Mouse (Mus musculus) embryonic facial prominence, embryonic 10.5 days (tissue): Measurements from ENCODE around the gene Zfp598. TPM values are rescaled to one million over a fixed set of nuclear protein-coding genes. Genes with fewer than 3 reads are reported as not detected.

Experiments
- DNase-seq: peaks from one replicate; pipeline ENCODE4 v3.0.0-alpha.2; 2017; ENCODE audit warnings: low spot score
- H3K27ac ChIP-seq: fragments of 300-500 bp; sonication (generic); replicated peaks from 2 replicates; pipeline ENCODE4 v1.5.1; 2016; ENCODE audit warnings: mild to moderate bottlenecking
- H3K27me3 ChIP-seq: fragments of 300-500 bp; sonication (generic); replicated peaks from 2 replicates; pipeline ENCODE4 v1.6.1; 2016; ENCODE audit warnings: low read depth, mild to moderate bottlenecking; ENCODE audit not compliant: poor library complexity, severe bottlenecking
- H3K36me3 ChIP-seq: fragments of 300-500 bp; sonication (generic); replicated peaks from 2 replicates; pipeline ENCODE4 v1.6.1; 2016; ENCODE audit warnings: mild to moderate bottlenecking, moderate library complexity
- H3K4me1 ChIP-seq: fragments of 300-500 bp; sonication (generic); 2 replicates; pipeline ENCODE4 v1.6.1; 2016
- H3K4me3 ChIP-seq: fragments of 300-500 bp; sonication (generic); 2 replicates; pipeline ENCODE4 v1.5.1; 2016; ENCODE audit warnings: mild to moderate bottlenecking, moderate library complexity
- H3K9me3 ChIP-seq: fragments of 300-500 bp; sonication (generic); 2 replicates; pipeline ENCODE4 v1.6.1; 2016; ENCODE audit warnings: mild to moderate bottlenecking
- WGBS: fragments of 180-500 bp; shearing (Covaris S2); methylation state at CpG from one replicate; pipeline ENCODE4 v1.1.7; 2016; 5-methylcytosine and 5-hydroxymethylcytosine counted together
- polyA plus RNA-seq: library from polyadenylated mRNA; unstranded; fragments of >200 nt; fragmentation: Nextera tagmentation; extraction: Ambion mirVana; gene quantifications from 2 replicates; pipeline ENCODE4 v1.2.1, GENCODE M21; 2016

The Zfp598 gene
- polyA plus RNA-seq, 1 experiment from 2014 or later = 29.0 TPM

DNA sequence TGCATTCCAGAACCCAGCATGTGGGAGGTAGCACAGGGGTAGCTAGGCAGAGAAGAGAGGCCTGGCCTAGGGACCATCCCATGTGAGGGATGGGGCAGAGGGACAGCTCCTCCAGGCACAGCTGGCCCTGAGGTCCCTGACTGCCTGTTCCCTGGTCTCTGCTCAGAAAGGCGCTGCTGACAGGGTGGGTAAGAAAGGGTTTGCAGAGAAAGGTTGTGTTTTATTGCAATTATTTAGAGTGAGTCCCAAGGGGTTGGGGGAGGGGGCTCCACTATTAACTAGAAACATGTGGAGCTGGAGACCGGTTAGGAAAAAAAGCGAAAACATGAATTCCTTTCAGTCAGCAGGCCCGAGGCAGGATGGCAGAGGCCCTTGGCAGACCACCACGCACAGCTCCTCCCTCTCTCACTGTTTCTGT lies 29.9 kb upstream of the Zfp598 start:
- H3K9me3 ChIP-seq = no peaks in the 10 kb centered on the region
- peak overlapping the region; percentile 39 for H3K4me3 ChIP-seq
- DNase-seq = peak; percentile 79
- H3K27me3 ChIP-seq = no peaks in the 10 kb centered on the region
- H3K36me3 ChIP-seq = peaks cover 48% of the 10 kb centered on the region
- peak overlapping the region; percentile 91 for H3K27ac ChIP-seq
- WGBS = 39% methylated on average over 5 of the region's 5 CpGs
- H3K4me1 ChIP-seq = peaks cover 63% of the 10 kb centered on the region

DNA sequence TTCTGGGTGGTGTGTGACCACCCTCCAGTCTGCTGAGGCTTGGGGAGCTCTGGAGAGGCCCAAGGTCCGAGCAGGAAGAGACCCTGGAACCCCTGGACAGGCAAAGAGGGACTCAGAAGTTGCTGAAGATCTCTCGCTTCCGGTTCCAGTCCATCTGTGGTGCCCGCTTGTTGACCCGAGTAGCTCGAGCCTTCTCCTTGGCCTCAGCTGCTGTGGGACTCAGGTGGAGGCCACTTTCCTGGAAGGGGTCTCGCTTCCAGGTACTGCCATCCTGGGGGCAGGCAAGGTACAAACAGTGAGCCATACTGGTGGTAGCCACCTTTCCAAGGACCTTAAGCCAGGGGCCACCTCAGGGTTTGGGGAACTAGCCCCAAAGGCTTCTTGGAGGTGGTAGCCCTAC lies 29.4 kb upstream of the Zfp598 start:
- peak overlapping the region; percentile 91 for H3K27ac ChIP-seq
- peaks cover 69% of the 10 kb centered on the region for H3K4me1 ChIP-seq
- H3K36me3 ChIP-seq = peaks cover 48% of the 10 kb centered on the region
- 83% methylated on average over 7 of the region's 7 CpGs for WGBS
- no peaks in the 10 kb centered on the region for H3K9me3 ChIP-seq
- H3K4me3 ChIP-seq = peak overlapping the region; percentile 39
- no peaks in the 10 kb centered on the region for H3K27me3 ChIP-seq
- DNase-seq = no peak

DNA sequence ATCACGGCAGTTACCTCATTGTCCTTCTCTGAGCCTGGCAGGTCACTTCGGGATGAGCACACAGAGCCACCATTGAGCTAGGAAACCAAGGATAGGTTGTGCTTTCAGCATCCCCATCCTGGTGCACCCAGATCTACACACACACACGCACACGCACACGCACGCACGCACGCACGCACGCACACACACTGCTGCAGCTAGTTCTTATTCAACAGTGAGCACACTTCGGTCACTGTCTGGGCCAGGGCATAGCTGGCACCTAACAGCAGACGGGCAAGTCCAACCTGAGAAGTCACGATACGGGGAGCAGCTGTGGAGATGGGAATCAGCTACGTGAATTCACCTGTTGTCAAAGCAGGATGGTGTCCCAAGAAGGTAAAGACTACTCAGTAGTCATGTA lies 28.9 kb upstream of the Zfp598 start:
- Histone ChIP-seq H3K27me3 (no peaks in the 10 kb centered on the region), H3K36me3 (peaks cover 49% of the 10 kb centered on the region), H3K4me3 (no peak overlapping the region; the same call in 1 of the 2 replicates), H3K9me3 (no peaks in the 10 kb centered on the region), H3K4me1 (peaks cover 74% of the 10 kb centered on the region), H3K27ac (peak overlapping the region; percentile 91)
- no peak for DNase-seq
- WGBS = 94% methylated on average over 15 of the region's 15 CpGs

DNA sequence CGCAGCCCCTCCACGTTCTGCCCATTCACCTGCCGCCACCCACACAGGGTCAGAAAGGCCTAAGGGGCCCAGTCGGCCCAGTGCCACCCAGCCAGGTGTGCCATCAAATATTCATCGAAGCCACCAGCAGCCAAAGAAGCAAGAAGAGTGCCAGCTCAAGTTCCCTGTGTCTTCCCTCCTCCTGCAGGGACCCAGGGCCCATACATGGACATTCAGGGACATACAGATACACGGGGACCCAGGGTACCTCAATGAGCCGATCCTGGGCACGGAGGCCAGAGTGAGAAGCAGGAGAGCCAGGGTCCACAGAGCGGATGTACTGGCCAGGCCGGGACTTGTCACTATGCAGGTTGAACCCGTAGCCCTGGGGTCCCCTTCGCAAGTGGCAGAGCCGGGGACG lies 27.5 kb upstream of the Zfp598 start:
- Histone ChIP-seq H3K9me3 (no peaks in the 10 kb centered on the region), H3K4me1 (peaks cover 70% of the 10 kb centered on the region), H3K4me3 (no peak overlapping the region), H3K27me3 (no peaks in the 10 kb centered on the region), H3K27ac (no peak overlapping the region), H3K36me3 (peaks cover 50% of the 10 kb centered on the region)
- WGBS = 94% methylated on average over 14 of the region's 14 CpGs
- DNase-seq = no peak

DNA sequence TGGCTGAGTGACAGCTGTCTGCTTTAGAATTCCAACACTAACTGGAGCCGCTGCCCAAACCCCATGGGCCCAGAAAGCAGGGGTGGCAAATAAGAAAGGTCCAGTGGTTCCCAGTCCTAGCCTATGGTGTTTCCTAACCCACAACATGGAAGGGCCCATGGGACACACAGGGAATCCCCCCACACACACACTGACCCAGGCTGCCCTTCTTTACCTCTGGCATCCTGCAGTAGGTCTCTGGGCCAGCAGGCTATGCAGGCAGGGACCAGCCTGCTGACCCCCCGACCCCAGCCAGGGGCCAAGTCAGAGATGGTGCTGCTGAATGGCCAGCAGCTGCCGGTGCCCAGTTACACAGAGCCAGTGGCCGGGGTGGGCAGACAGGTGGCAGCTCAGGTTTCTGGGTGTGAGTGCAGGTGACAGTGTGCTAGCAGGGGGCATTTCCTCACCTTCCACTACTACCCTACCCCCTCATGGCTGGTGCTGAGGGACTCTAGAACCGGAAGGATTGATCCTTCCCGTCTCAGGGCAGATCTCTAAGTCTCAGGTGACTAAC lies 26.6 kb upstream of the Zfp598 start:
- Histone ChIP-seq H3K36me3 (peaks cover 50% of the 10 kb centered on the region), H3K4me1 (peaks cover 71% of the 10 kb centered on the region), H3K4me3 (peak overlapping the region; percentile 12; the same call in 1 of the 2 replicates), H3K27ac (peak overlapping the region; percentile 84), H3K9me3 (no peaks in the 10 kb centered on the region), H3K27me3 (peaks cover 5% of the 10 kb centered on the region)
- WGBS = 64% methylated on average over 6 of the region's 6 CpGs
- DNase-seq = no peak

DNA sequence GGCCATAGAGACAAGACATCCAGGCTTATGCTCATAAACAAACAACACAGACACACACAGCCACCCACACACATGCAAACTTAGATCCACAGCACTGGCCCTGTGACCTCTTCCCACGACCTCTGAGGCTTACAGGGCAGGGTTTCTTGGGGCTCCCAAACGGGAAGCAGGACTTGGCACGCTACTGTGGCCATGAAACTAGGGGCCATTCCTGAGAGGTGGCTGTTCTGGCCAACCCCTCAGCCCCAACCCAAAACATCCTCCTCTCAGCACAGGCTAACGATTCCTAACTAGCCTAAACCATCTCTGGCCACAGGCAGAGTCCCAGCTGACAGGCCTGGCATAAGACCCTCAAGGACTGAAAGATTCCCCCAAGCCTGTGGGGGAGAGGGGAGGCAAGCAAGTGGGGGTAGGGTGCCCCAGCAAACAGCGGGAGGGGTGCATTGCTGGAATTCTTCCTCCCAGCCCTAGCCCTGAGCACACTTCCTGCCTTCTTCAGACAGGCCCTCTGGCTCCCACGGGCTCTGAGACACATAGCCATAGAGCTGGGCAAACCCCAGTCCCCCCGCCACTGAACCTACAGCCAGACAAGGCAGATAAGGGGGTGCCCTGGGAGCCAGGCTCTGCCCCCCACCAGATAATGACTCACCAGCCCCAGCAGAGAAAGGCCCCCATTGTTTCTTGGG lies 25.3 kb upstream of the Zfp598 start:
- WGBS = 30% methylated on average over 7 of the region's 7 CpGs
- Histone ChIP-seq H3K36me3 (peaks cover 38% of the 10 kb centered on the region), H3K4me3 (peak overlapping the region; percentile 29), H3K27ac (peak overlapping the region; percentile 84), H3K9me3 (no peaks in the 10 kb centered on the region), H3K4me1 (peaks cover 66% of the 10 kb centered on the region), H3K27me3 (peaks cover 18% of the 10 kb centered on the region)
- DNase-seq = no peak

DNA sequence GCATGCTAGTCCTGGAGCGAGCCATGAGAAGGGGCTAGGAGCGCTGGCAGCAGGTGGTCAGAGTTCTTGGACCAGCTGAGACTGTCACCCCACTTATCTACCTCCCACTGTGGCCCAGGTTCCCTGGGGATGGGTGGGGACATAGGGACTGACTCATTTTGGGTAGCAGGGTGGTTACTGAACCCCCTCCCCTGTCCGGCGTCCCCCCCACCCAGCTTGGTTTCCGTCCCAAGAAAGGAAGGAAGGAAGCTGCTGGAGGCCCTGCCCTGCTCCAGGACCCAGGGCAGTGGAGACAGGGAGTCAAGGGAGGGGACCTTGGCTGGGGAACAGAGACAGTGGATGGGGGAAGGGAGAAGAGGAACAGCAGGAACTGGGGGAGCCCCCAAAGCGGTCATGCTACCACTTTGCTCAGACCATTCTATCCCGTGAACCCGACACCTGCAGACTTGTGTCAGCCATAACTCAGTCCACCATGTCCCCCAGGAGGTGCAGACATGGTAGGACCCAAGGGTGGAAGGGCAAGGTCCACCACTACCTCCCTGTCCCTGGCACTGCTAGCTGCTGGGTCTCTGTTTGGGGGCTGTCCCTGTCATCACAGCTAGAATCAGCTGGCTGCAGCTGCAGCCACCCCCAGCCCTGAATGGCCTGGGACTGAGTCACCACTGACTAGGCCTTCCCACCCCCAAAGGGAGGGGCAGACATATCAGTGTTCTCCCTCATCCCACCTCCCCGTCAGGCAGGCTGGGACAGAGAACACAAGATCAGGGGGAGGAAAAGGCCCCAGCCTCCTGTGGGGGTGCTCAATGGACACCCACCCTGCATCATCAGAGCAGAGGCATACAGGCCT lies 24.4 kb upstream of the Zfp598 start:
- Histone ChIP-seq H3K27me3 (peaks cover 26% of the 10 kb centered on the region), H3K4me3 (peak overlapping the region; percentile 29), H3K9me3 (no peaks in the 10 kb centered on the region), H3K4me1 (peaks cover 66% of the 10 kb centered on the region), H3K36me3 (peaks cover 29% of the 10 kb centered on the region), H3K27ac (peak overlapping the region; percentile 84)
- DNase-seq = no peak
- WGBS = 83% methylated on average over 9 of the region's 9 CpGs

DNA sequence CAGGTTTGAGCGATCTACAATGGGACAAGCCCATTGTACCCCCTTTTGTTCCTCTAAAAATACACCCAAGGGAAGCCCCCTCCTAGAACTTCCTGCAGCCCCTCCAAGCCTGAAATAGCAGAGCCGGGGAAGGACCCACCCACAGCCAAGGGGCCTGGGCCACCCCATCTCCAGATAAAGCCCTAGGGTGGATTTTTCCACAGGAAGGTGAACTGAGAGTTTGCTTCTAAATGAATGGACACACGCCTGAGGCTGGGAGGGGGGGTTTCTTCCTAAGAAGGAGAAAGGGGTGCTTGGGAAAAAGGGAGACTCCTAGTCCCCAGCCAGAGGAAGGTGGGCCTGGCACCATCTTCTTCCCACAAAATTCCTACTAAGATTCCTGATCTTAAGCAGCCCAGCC lies 23.6 kb upstream of the Zfp598 start:
- Histone ChIP-seq H3K36me3 (peaks cover 21% of the 10 kb centered on the region), H3K27ac (peak overlapping the region; percentile 84; the same call in 1 of the 2 replicates), H3K9me3 (no peaks in the 10 kb centered on the region), H3K4me1 (peaks cover 67% of the 10 kb centered on the region), H3K4me3 (no peak overlapping the region), H3K27me3 (peaks cover 34% of the 10 kb centered on the region)
- no peak for DNase-seq
- WGBS = 79% methylated on average over 3 of the region's 3 CpGs

DNA sequence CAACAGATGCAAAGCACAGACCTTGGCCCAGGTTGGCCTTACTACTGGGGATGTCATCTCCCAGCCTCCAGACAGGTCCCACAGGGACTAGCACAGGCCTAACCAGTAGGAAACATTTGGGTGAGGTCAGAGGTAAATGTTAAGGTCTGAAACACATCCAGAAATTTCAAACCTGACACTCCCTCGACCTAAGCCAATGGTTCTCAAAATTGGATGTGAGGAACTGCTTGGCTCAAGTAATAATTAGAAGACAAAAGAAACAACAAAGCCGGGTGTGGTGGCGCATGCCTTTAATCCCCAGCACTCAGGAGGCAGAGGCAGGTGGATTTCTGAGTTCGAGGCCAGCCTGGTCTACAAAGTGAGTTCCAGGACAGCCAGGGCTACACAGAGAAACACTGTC lies 23.1 kb upstream of the Zfp598 start:
- Histone ChIP-seq H3K4me1 (peaks cover 67% of the 10 kb centered on the region), H3K27ac (no peak overlapping the region)

DNA sequence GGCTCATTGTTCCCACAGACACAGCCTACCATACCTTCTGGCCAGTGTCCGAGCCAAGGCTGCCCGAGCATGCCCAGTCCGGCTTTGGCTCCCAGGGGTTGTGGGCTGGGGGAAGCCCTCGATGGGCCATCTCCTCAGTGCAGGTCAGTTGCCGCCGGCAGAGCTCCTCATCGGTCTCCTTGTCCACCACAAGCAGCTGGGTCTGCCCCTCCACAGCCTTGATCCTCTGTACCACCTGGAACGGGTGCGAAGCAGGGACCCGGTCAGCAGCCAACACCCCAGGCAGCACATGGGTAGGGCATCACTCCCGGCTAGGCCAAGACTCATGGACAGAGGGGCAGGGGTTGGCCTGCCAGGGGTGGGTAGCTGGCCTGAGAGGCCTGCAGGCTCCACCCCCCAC lies 22.0 kb upstream of the Zfp598 start:
- H3K4me1 ChIP-seq = peaks cover 63% of the 10 kb centered on the region
- WGBS = 86% methylated on average over 11 of the region's 11 CpGs
- H3K4me3 ChIP-seq = peak overlapping the region; percentile 88; the same call in 1 of the 2 replicates
- H3K36me3 ChIP-seq = peaks cover 8% of the 10 kb centered on the region; the same call in 1 of the 2 replicates
- H3K27me3 ChIP-seq = peaks cover 49% of the 10 kb centered on the region
- no peaks in the 10 kb centered on the region for H3K9me3 ChIP-seq
- DNase-seq = no peak
- 0 out of 2 replicates have a peak overlapping the region, but pooled peaks have one; percentile 5 for H3K27ac ChIP-seq

More for the DNA sequence above, 23.1 kb upstream of the Zfp598 start:
- no peak for DNase-seq
- H3K9me3 ChIP-seq = no peaks in the 10 kb centered on the region
- peaks cover 39% of the 10 kb centered on the region for H3K27me3 ChIP-seq
- no peak overlapping the region for H3K4me3 ChIP-seq
- H3K36me3 ChIP-seq = peaks cover 18% of the 10 kb centered on the region
- WGBS = 84% methylated on average over 4 of the region's 4 CpGs

DNA sequence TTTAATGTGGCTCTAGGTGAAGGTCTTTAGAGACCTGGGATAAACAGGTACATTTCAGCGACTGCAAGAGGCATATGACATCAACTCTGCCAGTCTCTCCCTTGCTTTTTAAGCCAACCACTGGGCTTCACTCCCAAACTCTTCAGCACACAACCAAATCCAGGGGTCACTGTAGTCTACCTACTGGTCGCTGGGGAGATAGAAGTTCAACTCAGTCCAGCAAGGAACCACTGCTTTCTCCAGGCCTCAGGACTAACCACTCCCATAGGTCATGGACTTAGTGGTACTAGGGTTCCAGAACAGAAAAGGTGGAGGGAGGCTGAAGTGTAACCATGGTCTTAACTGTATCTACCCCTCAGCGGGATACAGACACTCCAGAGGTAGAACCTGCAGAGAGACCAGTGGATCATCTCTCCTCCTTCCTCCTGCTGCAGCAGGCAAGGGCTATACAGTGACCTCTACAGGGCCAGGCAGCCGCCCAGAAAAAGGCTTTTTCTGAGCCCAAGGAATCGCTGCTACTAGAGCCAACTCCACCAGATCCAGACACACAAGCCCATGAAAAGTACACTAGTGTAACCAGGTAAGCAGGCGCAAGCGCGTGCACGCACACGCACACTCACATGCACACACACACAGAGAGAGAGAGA lies 20.6 kb upstream of the Zfp598 start:
- H3K27ac ChIP-seq = 0 out of 2 replicates have a peak overlapping the region, but pooled peaks have one; percentile 87
- peak overlapping the region; percentile 88 for H3K4me3 ChIP-seq
- H3K27me3 ChIP-seq = peaks cover 53% of the 10 kb centered on the region
- no peaks in the 10 kb centered on the region for H3K9me3 ChIP-seq
- DNase-seq = no peak
- peaks cover 51% of the 10 kb centered on the region for H3K4me1 ChIP-seq
- H3K36me3 ChIP-seq = peaks cover 5% of the 10 kb centered on the region; the same call in 1 of the 2 replicates
- 72% methylated on average over 10 of the region's 10 CpGs for WGBS

DNA sequence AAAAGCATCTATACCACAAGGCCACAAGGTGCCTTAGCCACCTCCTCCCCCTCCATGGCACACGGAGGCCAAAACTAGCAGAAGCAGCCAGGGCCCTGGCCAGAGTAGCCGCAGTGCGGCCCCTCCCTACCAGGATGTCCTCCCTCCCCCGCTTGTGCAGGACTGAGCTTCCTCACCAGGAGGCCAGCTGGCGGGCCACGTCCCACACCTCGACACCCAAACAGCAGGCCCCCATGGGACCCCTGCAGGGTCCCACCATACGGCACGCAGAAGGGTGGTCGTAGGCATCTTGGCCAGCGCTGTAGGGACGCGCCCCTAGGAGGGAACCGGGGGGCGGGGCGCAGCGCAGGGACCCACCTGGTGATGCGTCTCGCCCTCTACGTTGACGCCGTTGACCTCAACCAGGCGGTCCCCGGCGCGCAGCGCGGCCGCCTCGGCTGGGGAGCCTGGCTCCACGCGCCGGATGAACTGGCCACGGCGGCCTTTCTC lies 19.9 kb upstream of the Zfp598 start:
- Histone ChIP-seq H3K27ac (peak overlapping the region; percentile 87), H3K36me3 (peaks cover 2% of the 10 kb centered on the region; the same call in 1 of the 2 replicates), H3K4me1 (peaks cover 46% of the 10 kb centered on the region), H3K4me3 (peak overlapping the region; percentile 88), H3K9me3 (no peaks in the 10 kb centered on the region), H3K27me3 (peaks cover 53% of the 10 kb centered on the region)
- peak; percentile 59 for DNase-seq
- under 1% methylated on average over 35 of the region's 35 CpGs for WGBS
